35 mouse cellular contexts compared by ENCODE assay signal in the genomic region with DNA sequence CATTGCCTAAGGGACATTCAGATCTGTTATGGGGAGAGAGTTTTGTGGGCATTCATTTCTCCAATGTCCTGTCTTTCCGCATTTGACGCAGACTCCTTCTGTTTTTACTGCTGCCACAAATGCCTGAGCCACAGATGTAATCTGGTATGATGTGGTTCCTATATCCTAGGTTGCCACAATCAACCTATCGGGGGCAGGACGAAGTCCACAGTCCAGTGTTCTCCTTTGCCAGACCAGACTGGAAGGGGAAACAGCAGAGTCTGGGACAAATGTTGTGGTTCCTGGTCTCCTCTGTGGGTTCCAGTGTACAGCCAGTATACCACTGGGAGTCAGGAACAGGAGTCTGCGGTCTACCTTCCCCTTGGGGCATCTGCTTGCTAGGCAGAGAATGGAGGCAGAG. TPM values are rescaled to one million over a fixed set of nuclear protein-coding genes. Genes with fewer than 3 reads are reported as not detected.
"Had no signal": no experiment of that assay in that cellular context is flagged by ENCODE, and none has a peak within 500 bp of the region (broad histone marks: within the 10 kb centered on the region; RNA-seq: fewer than 3 reads in every experiment).

No protein-coding gene starts in this region.

- DNase-seq: forebrain, postnatal 0 days; gastrocnemius, postnatal 14 days; gastrocnemius, postnatal 36 days; heart, adult 11 months; heart, adult 2 months; heart, postnatal 14 days; heart, postnatal 36 days; kidney, adult 11 months; kidney, adult 8-10 months; kidney, postnatal 14 days; layer of hippocampus, adult 9-11 months; layer of hippocampus, postnatal 36 days; left cerebral cortex, postnatal 4 days had no signal

- H3K4me1 ChIP-seq: heart, embryonic 13.5 days; heart, embryonic 15.5 days; hindbrain, embryonic 13.5 days; hindbrain, embryonic 15.5 days; kidney, embryonic 15.5 days; limb, embryonic 13.5 days; limb, embryonic 15.5 days had no signal

- H3K4me2 ChIP-seq: heart, embryonic 11.5 days; heart, embryonic 13.5 days; heart, embryonic 15.5 days; hindbrain, embryonic 13.5 days; hindbrain, embryonic 15.5 days; kidney, embryonic 15.5 days; limb, embryonic 13.5 days; limb, embryonic 15.5 days had no signal

- H3K36me3 ChIP-seq: heart, embryonic 13.5 days; heart, embryonic 15.5 days; hindbrain, embryonic 13.5 days; hindbrain, embryonic 15.5 days; kidney, embryonic 15.5 days; limb, embryonic 13.5 days; limb, embryonic 15.5 days had no signal

- H3K9ac ChIP-seq: forebrain, postnatal 0 days; heart, embryonic 13.5 days; heart, embryonic 15.5 days; hindbrain, embryonic 13.5 days; hindbrain, embryonic 15.5 days; kidney, embryonic 15.5 days; limb, embryonic 13.5 days; limb, embryonic 15.5 days; liver, embryonic 14.5 days had no signal

- H3K4me3 ChIP-seq: heart, adult 2 months; heart, embryonic 13.5 days; heart, embryonic 15.5 days; hindbrain, embryonic 13.5 days; hindbrain, embryonic 15.5 days; kidney, embryonic 15.5 days; limb, embryonic 13.5 days; limb, embryonic 15.5 days had no signal

- ATAC-seq: forebrain, postnatal 0 days; hindbrain, postnatal 0 days had no signal

- H3K9me3 ChIP-seq: heart, embryonic 15.5 days; hindbrain, embryonic 13.5 days; hindbrain, embryonic 15.5 days; kidney, embryonic 15.5 days; limb, embryonic 13.5 days; limb, embryonic 15.5 days had no signal

- H3K27ac ChIP-seq: heart, adult 2 months; heart, embryonic 13.5 days; heart, embryonic 15.5 days; hindbrain, embryonic 13.5 days; hindbrain, embryonic 15.5 days; hindbrain, postnatal 0 days; kidney, embryonic 15.5 days; kidney, postnatal 0 days; limb, embryonic 13.5 days; limb, embryonic 15.5 days; liver, embryonic 14.5 days had no signal

- H3K27me3 ChIP-seq: heart, embryonic 15.5 days; hindbrain, embryonic 13.5 days; hindbrain, embryonic 15.5 days; kidney, embryonic 15.5 days; limb, embryonic 13.5 days; limb, embryonic 15.5 days had no signal

RNA-seq across cellular contexts. Expression of a gene that starts 19.4 kb away (rescaled TPM):
- total RNA-seq: forebrain, postnatal 0 days; gastrocnemius, adult 18-20 months; gastrocnemius, adult 8-10 months; gastrocnemius, postnatal 36 days; heart, adult 2 months; heart, postnatal 14 days; heart, postnatal 36 days; hindbrain, postnatal 0 days; layer of hippocampus, adult 8-10 months; layer of hippocampus, postnatal 36 days; left cerebral cortex, postnatal 10 days; left cerebral cortex, postnatal 25 days; left cerebral cortex, postnatal 4 days had no signal
- polyA plus RNA-seq: forebrain, postnatal 0 days; gonadal fat pad, adult 2 months; heart, adult 2 months; heart, embryonic 11.5 days; heart, embryonic 13.5 days; heart, embryonic 15.5 days; heart, postnatal 0 days; hindbrain, embryonic 11.5 days; hindbrain, embryonic 13.5 days; hindbrain, embryonic 15.5 days; hindbrain, postnatal 0 days; intestine, embryonic 14.5 days; kidney, embryonic 15.5 days; kidney, postnatal 0 days; large intestine, adult 2 months; limb, embryonic 11.5 days; limb, embryonic 13.5 days; limb, embryonic 15.5 days had no signal
